Mouse (Mus musculus) liver (tissue): ENCODE data around the gene Stk19.
A peak's percentile ranks its signal among the peaks of the same experiment; 100 is the strongest.

Source experiments
- DNase-seq: peaks from one replicate; pipeline ENCODE4 v3.0.0-alpha.2; 2020; ENCODE audit warnings: mixed read lengths

Stk19 gene

GRCm38 (mm10) chr17:34836856-34837221, at the start of gene Stk19, which contains the start of gene Dxo:
Gene Stk19, minus strand, starts transcription at chr17:34836945.
Gene Dxo, plus strand, starts transcription at chr17:34837019.
- DNase-seq: peak; percentile 96

GRCm38 (mm10) chr17:34885615-34886014, 48.9 kb upstream of the Stk19 start:
- DNase-seq: no peak

- no peak for DNase-seq
These were observed 48.0 kb upstream of the Stk19 start for GRCm38 (mm10) chr17:34884704-34885103.

GRCm38 (mm10) chr17:34883332-34883731, 46.6 kb upstream of the Stk19 start:
- DNase-seq: no peak

- peak; percentile 45 for DNase-seq
These were observed 45.1 kb upstream of the Stk19 start, which contains the start of gene Gm20547 for GRCm38 (mm10) chr17:34881683-34882310. Gene Gm20547, minus strand, starts transcription at chr17:34882042.

GRCm38 (mm10) chr17:34881166-34881565, 44.4 kb upstream of the Stk19 start:
- no peak for DNase-seq

GRCm38 (mm10) chr17:34879336-34879879, 42.7 kb upstream of the Stk19 start, which contains the start of gene Zbtb12:
Gene Zbtb12, plus strand, starts transcription at chr17:34879483.
- no peak for DNase-seq

- DNase-seq: no peak
These were observed 37.6 kb upstream of the Stk19 start for GRCm38 (mm10) chr17:34874321-34874720.

GRCm38 (mm10) chr17:34865981-34866380, 29.2 kb upstream of the Stk19 start:
- DNase-seq: no peak

GRCm38 (mm10) chr17:34862416-34863081, 25.8 kb upstream of the Stk19 start, which contains the start of gene Cfb:
Gene Cfb, minus strand, starts transcription at chr17:34862518.
- no peak for DNase-seq

- DNase-seq: peak; percentile 36
These were observed 25.1 kb upstream of the Stk19 start for GRCm38 (mm10) chr17:34861704-34862415.

- DNase-seq: no peak
These were observed 23.8 kb upstream of the Stk19 start for GRCm38 (mm10) chr17:34860514-34860913.

GRCm38 (mm10) chr17:34858670-34859069, 21.9 kb upstream of the Stk19 start:
- DNase-seq: no peak

- DNase-seq: peak; percentile 50
These were observed 19.1 kb upstream of the Stk19 start for GRCm38 (mm10) chr17:34855825-34856224.

GRCm38 (mm10) chr17:34854761-34855160, 18.0 kb upstream of the Stk19 start:
- no peak for DNase-seq

GRCm38 (mm10) chr17:34853511-34853910, 16.8 kb upstream of the Stk19 start:
- DNase-seq: no peak

- DNase-seq: no peak
These were observed 13.9 kb upstream of the Stk19 start for GRCm38 (mm10) chr17:34850517-34851125.

GRCm38 (mm10) chr17:34849722-34850516, 13.2 kb upstream of the Stk19 start, which contains the start of the genes Skiv2l and Nelfe:
Gene Skiv2l, minus strand, starts transcription at chr17:34850210.
Gene Nelfe, plus strand, starts transcription at chr17:34850391.
- peak; percentile 98 for DNase-seq

- DNase-seq: no peak
These were observed 10.9 kb upstream of the Stk19 start for GRCm38 (mm10) chr17:34847615-34848014.

GRCm38 (mm10) chr17:34847192-34847591, 10.4 kb upstream of the Stk19 start:
- no peak for DNase-seq

GRCm38 (mm10) chr17:34844884-34845283, 8.1 kb upstream of the Stk19 start:
- DNase-seq: no peak
